Mouse (Mus musculus): ENCODE results near the gene Grin1. TPM values are rescaled to one million over a fixed set of nuclear protein-coding genes. Genes with fewer than 3 reads are reported as not detected.
A peak's percentile ranks its signal among the peaks of the same experiment; 100 is the strongest.

The Grin1 gene
- polyA plus RNA-seq, 1 experiment from 2014 or later: 1.3 TPM

- ATAC-seq (ENCODE audit: low FRiP score, low TSS enrichment) (peak; percentile 11; the same call in 1 of the 2 replicates), DNase-seq (ENCODE audit: low spot score) (peak; percentile 50)
- no peak for TF ChIP-seq EP300 (optimal IDR thresholded peaks at IDR 0.05)
- TF ChIP-seq CTCF (IDR thresholded peaks at IDR 0.05; ENCODE audit: low read depth): peak; percentile 72
- no peak overlapping the region for H3K9ac ChIP-seq (ENCODE audit: low read length)
- no peaks in the 10 kb centered on the region for H3K27me3 ChIP-seq (ENCODE audit: control insufficient read depth, insufficient read depth, low read length)
- H3K4me2 ChIP-seq (replicated peaks; ENCODE audit: low read depth): no peak overlapping the region
- no peaks in the 10 kb centered on the region for H3K4me1 ChIP-seq (replicated peaks; ENCODE audit: control insufficient read depth, insufficient read depth)
- H3K36me3 ChIP-seq (ENCODE audit: control insufficient read depth, insufficient read depth, low read length): peaks cover 18% of the 10 kb centered on the region
- H3K4me3 ChIP-seq (ENCODE audit: low read depth, low read length): no peak overlapping the region
- H3K27ac ChIP-seq (replicated peaks): no peak overlapping the region
- H3K9me3 ChIP-seq (ENCODE audit: control insufficient read depth, low read length): no peaks in the 10 kb centered on the region
- WGBS: 85% methylated on average over 1 of the region's 1 CpGs
Observed at GRCm38 (mm10) chr2:25252331-25252730, 66.7 kb downstream of the Grin1 start.

- H3K27ac ChIP-seq (replicated peaks): peak within 1 kb of the TSS; percentile 87
- H3K4me1 ChIP-seq (replicated peaks; ENCODE audit: control insufficient read depth, insufficient read depth): peaks cover 4% of the 10 kb centered on the region
- ATAC-seq (ENCODE audit: low FRiP score, low TSS enrichment) (peak; percentile 78), DNase-seq (ENCODE audit: low spot score) (peak; percentile 82)
- H3K27me3 ChIP-seq (ENCODE audit: control insufficient read depth, insufficient read depth, low read length): no peaks in the 10 kb centered on the region
- 65% methylated on average over 10 of the region's 10 CpGs for WGBS
- H3K9ac ChIP-seq (ENCODE audit: low read length): peak within 1 kb of the TSS; percentile 24
- H3K36me3 ChIP-seq (ENCODE audit: control insufficient read depth, insufficient read depth, low read length): peaks cover 17% of the 10 kb centered on the region
- 0 out of 2 replicates have a peak within 1 kb of the TSS, but pooled peaks have one; percentile 8 for H3K4me3 ChIP-seq (ENCODE audit: low read depth, low read length)
- no peaks in the 10 kb centered on the region for H3K9me3 ChIP-seq (ENCODE audit: control insufficient read depth, low read length)
- TF ChIP-seq EP300 (optimal IDR thresholded peaks at IDR 0.05) (peak; percentile 63), CTCF (IDR thresholded peaks at IDR 0.05; ENCODE audit: low read depth) (no peak)
- peak within 1 kb of the TSS; percentile 35 for H3K4me2 ChIP-seq (replicated peaks; ENCODE audit: low read depth)
Observed at GRCm38 (mm10) chr2:25246183-25247072, 72.6 kb downstream of the Grin1 start, which contains the start of gene AL732309.1. Gene AL732309.1, minus strand, starts transcription at chr2:25246863.

GRCm38 (mm10) chr2:25244144-25244543, 74.8 kb downstream of the Grin1 start:
- H3K9ac ChIP-seq (ENCODE audit: low read length): no peak overlapping the region
- H3K27ac ChIP-seq (replicated peaks): no peak overlapping the region
- H3K4me3 ChIP-seq (ENCODE audit: low read depth, low read length): no peak overlapping the region
- H3K4me1 ChIP-seq (replicated peaks; ENCODE audit: control insufficient read depth, insufficient read depth): peaks cover 7% of the 10 kb centered on the region
- no peak overlapping the region for H3K4me2 ChIP-seq (replicated peaks; ENCODE audit: low read depth)
- no peak for TF ChIP-seq CTCF (IDR thresholded peaks at IDR 0.05; ENCODE audit: low read depth)
- TF ChIP-seq EP300 (optimal IDR thresholded peaks at IDR 0.05): no peak
- 86% methylated on average over 4 of the region's 4 CpGs for WGBS
- H3K36me3 ChIP-seq (ENCODE audit: control insufficient read depth, insufficient read depth, low read length): peaks cover 8% of the 10 kb centered on the region; the same call in 1 of the 2 replicates
- no peaks in the 10 kb centered on the region for H3K9me3 ChIP-seq (ENCODE audit: control insufficient read depth, low read length)
- DNase-seq (ENCODE audit: low spot score): no peak
- no peaks in the 10 kb centered on the region for H3K27me3 ChIP-seq (ENCODE audit: control insufficient read depth, insufficient read depth, low read length)
- ATAC-seq (ENCODE audit: low FRiP score, low TSS enrichment): no peak

GRCm38 (mm10) chr2:25243342-25243741, 75.6 kb downstream of the Grin1 start:
- ATAC-seq (ENCODE audit: low FRiP score, low TSS enrichment) (no peak), DNase-seq (ENCODE audit: low spot score) (no peak)
- peaks cover 7% of the 10 kb centered on the region for H3K4me1 ChIP-seq (replicated peaks; ENCODE audit: control insufficient read depth, insufficient read depth)
- 70% methylated on average over 8 of the region's 8 CpGs for WGBS
- H3K4me2 ChIP-seq (replicated peaks; ENCODE audit: low read depth): no peak overlapping the region
- H3K27me3 ChIP-seq (ENCODE audit: control insufficient read depth, insufficient read depth, low read length): no peaks in the 10 kb centered on the region
- no peak overlapping the region for H3K27ac ChIP-seq (replicated peaks)
- no peaks in the 10 kb centered on the region for H3K9me3 ChIP-seq (ENCODE audit: control insufficient read depth, low read length)
- H3K4me3 ChIP-seq (ENCODE audit: low read depth, low read length): no peak overlapping the region
- TF ChIP-seq EP300 (optimal IDR thresholded peaks at IDR 0.05) (no peak), CTCF (IDR thresholded peaks at IDR 0.05; ENCODE audit: low read depth) (no peak)
- peaks cover 7% of the 10 kb centered on the region; the same call in 1 of the 2 replicates for H3K36me3 ChIP-seq (ENCODE audit: control insufficient read depth, insufficient read depth, low read length)
- H3K9ac ChIP-seq (ENCODE audit: low read length): no peak overlapping the region

GRCm38 (mm10) chr2:25242101-25242506, 76.9 kb downstream of the Grin1 start, which contains the start of the genes Rnf208 and Cysrt1:
Gene Rnf208, plus strand, starts transcription at chr2:25242255.
Gene Cysrt1, minus strand, starts transcription at chr2:25242452.
- Histone ChIP-seq H3K4me2 (replicated peaks; ENCODE audit: low read depth) (peak within 1 kb of the TSS; percentile 78), H3K4me1 (replicated peaks; ENCODE audit: control insufficient read depth, insufficient read depth) (peaks cover 7% of the 10 kb centered on the region), H3K27me3 (ENCODE audit: control insufficient read depth, insufficient read depth, low read length) (no peaks in the 10 kb centered on the region), H3K9ac (ENCODE audit: low read length) (peak within 1 kb of the TSS; percentile 69), H3K4me3 (ENCODE audit: low read depth, low read length) (peak within 1 kb of the TSS; percentile 45), H3K9me3 (ENCODE audit: control insufficient read depth, low read length) (no peaks in the 10 kb centered on the region), H3K27ac (replicated peaks) (peak within 1 kb of the TSS; percentile 91), H3K36me3 (ENCODE audit: control insufficient read depth, insufficient read depth, low read length) (peaks cover 2% of the 10 kb centered on the region; the same call in 1 of the 2 replicates)
- under 1% methylated on average over 38 of the region's 59 CpGs for whole genome bisulfite sequencing
- no peak for ATAC-seq (ENCODE audit: low FRiP score, low TSS enrichment)
- TF ChIP-seq EP300 (optimal IDR thresholded peaks at IDR 0.05) (no peak), CTCF (IDR thresholded peaks at IDR 0.05; ENCODE audit: low read depth) (no peak)
- DNase-seq (ENCODE audit: low spot score): peak; percentile 56

All from stomach, postnatal 0 days (tissue).